Mouse (Mus musculus) inflammation-experienced regulatory T-cells, adult 6 months (primary cell): ENCODE measurements around the gene Nwd2. TPM values are rescaled to one million over a fixed set of nuclear protein-coding genes. Genes with fewer than 3 reads are reported as not detected.

Experiments
- ATAC-seq: one replicate; pipeline ENCODE4 v1.8.0; 2017
- polyA plus RNA-seq, 3 experiments: library from polyadenylated mRNA; unstranded; fragments of 100-300 nt; shearing (Covaris generic); gene quantifications; one replicate each; pipeline ENCODE4 v1.2.1; 2017

The Nwd2 gene
- polyA plus RNA-seq, 3 experiments from 2014 or later: 0.21 TPM; not detected in 2

- no peak for ATAC-seq
Observed at GRCm38 (mm10) chr5:63828380-63829185, 179.7 kb downstream of the Nwd2 start.

- ATAC-seq: no peak
Observed at GRCm38 (mm10) chr5:63831054-63831453, 182.2 kb downstream of the Nwd2 start.

- no peak for ATAC-seq
Observed at GRCm38 (mm10) chr5:63833955-63834354, 185.1 kb downstream of the Nwd2 start.

- ATAC-seq: no peak
Observed at GRCm38 (mm10) chr5:63834435-63834834, 185.5 kb downstream of the Nwd2 start.

- no peak for ATAC-seq
Observed at GRCm38 (mm10) chr5:63837115-63837514, 188.2 kb downstream of the Nwd2 start.

- no peak for ATAC-seq
Observed at GRCm38 (mm10) chr5:63837851-63838250, 188.9 kb downstream of the Nwd2 start.

- no peak for ATAC-seq
Observed at GRCm38 (mm10) chr5:63839801-63840416, 191.0 kb downstream of the Nwd2 start.

- no peak for ATAC-seq
Observed at GRCm38 (mm10) chr5:63847080-63847479, 198.2 kb downstream of the Nwd2 start.

GRCm38 (mm10) chr5:63847541-63848226 lies 198.8 kb downstream of the Nwd2 start:
- ATAC-seq: no peak

- no peak for ATAC-seq
Observed at GRCm38 (mm10) chr5:63858901-63859300, 210.0 kb downstream of the Nwd2 start.

Other genes starting within 250 kb of the Nwd2 start
- not detected for gene 0610040J01Rik, start 163.3 kb downstream of the Nwd2 start, polyA plus RNA-seq